Mouse (Mus musculus) embryo, embryonic 11 days (tissue): ENCODE data around the gene Hist1h2bn.
"Not testable (repeated sequence)": the region's sequence is repeated elsewhere in the genome, so short reads cannot be mapped to it uniquely, and the experiment has no call there.

ENCODE experiments used
- DNase-seq: peaks from one replicate; pipeline ENCODE4 v3.0.0-alpha.2; 2015

The Hist1h2bn gene

GRCm38 (mm10) chr13:21782361-21783254 is 28.7 kb downstream of the Hist1h2bn start:
- peak; percentile 75 for DNase-seq

GRCm38 (mm10) chr13:21783255-21783617 is 29.3 kb downstream of the Hist1h2bn start, which contains the start of gene Hist1h3i:
TSS of gene Hist1h3i (minus strand) at chr13:21783370.
- peak; percentile 88 for DNase-seq

- DNase-seq, result peak; percentile 78
These were observed 29.8 kb downstream of the Hist1h2bn start for GRCm38 (mm10) chr13:21783734-21784161.

GRCm38 (mm10) chr13:21784311-21784710 is 30.4 kb downstream of the Hist1h2bn start:
- DNase-seq, result peak; percentile 34

- DNase-seq, result peak; percentile 58
These were observed 32.4 kb downstream of the Hist1h2bn start for GRCm38 (mm10) chr13:21786189-21786898.

GRCm38 (mm10) chr13:21786899-21787629 is 33.1 kb downstream of the Hist1h2bn start, which contains the start of the genes Hist1h2an and Hist1h2bp:
TSS of gene Hist1h2an (minus strand) at chr13:21787218.
TSS of gene Hist1h2bp (plus strand) at chr13:21787461.
- DNase-seq, result peak; percentile 96

- DNase-seq, result peak; percentile 66
These were observed 34.1 kb downstream of the Hist1h2bn start for GRCm38 (mm10) chr13:21787760-21788593.

GRCm38 (mm10) chr13:21789925-21790324 is 36.0 kb downstream of the Hist1h2bn start:
- DNase-seq, result peak; percentile 3

GRCm38 (mm10) chr13:21790601-21791283 is 36.8 kb downstream of the Hist1h2bn start:
- DNase-seq, result peak; percentile 54

GRCm38 (mm10) chr13:21795584-21795983 is 41.7 kb downstream of the Hist1h2bn start:
- no peak for DNase-seq

- DNase-seq, result not testable (repeated sequence)
These were observed 43.2 kb downstream of the Hist1h2bn start for GRCm38 (mm10) chr13:21797163-21797562.

- DNase-seq, result not testable (repeated sequence)
These were observed 49.1 kb downstream of the Hist1h2bn start for GRCm38 (mm10) chr13:21803058-21803457.
